Mouse (Mus musculus) limb, embryonic 15.5 days (tissue): ENCODE results near the gene Lmo7. TPM values are rescaled to one million over a fixed set of nuclear protein-coding genes. Genes with fewer than 3 reads are reported as not detected.

Source experiments
- ATAC-seq: fragments of 200-750 bp; cut with Nextera tagmentation; 2 replicates; pipeline ENCODE4 v1.8.0; 2017; ENCODE audit warnings: low read depth, moderate TSS enrichment; ENCODE audit not compliant: insufficient number of reproducible peaks, low FRiP score, low TSS enrichment
- H3K27ac ChIP-seq: fragments of 300-500 bp; sonication (generic); 2 replicates; pipeline ENCODE4 v1.5.1; 2015; ENCODE audit warnings: moderate library complexity, mild to moderate bottlenecking, inconsistent platforms
- H3K27me3 ChIP-seq: fragments of 300-500 bp; sonication (generic); 2 replicates; pipeline ENCODE4 v1.6.1; 2015; ENCODE audit warnings: inconsistent platforms
- H3K36me3 ChIP-seq: fragments of 300-500 bp; sonication (generic); 2 replicates; pipeline ENCODE4 v1.6.1; 2015; ENCODE audit warnings: inconsistent platforms
- H3K4me1 ChIP-seq: fragments of 300-500 bp; sonication (generic); 2 replicates; pipeline ENCODE4 v1.6.1; 2015; ENCODE audit warnings: inconsistent platforms
- H3K4me2 ChIP-seq: fragments of 300-500 bp; sonication (generic); 2 replicates; pipeline ENCODE4 v1.6.1; 2015; ENCODE audit warnings: mild to moderate bottlenecking, inconsistent platforms
- H3K4me3 ChIP-seq: fragments of 300-500 bp; sonication (generic); 2 replicates; pipeline ENCODE4 v1.5.1; 2015; ENCODE audit warnings: mild to moderate bottlenecking, inconsistent platforms
- H3K9ac ChIP-seq: fragments of 300-500 bp; sonication (generic); 2 replicates; pipeline ENCODE4 v1.6.1; 2015; ENCODE audit warnings: inconsistent platforms
- H3K9me3 ChIP-seq: fragments of 300-500 bp; sonication (generic); 2 replicates; pipeline ENCODE4 v1.6.1; 2016; ENCODE audit warnings: inconsistent platforms
- WGBS: fragments of 180-500 bp; shearing (Covaris S2); methylation state at CpG from one replicate; pipeline ENCODE4 v1.1.7; 2015; 5-methylcytosine and 5-hydroxymethylcytosine counted together
- polyA plus RNA-seq: library from polyadenylated mRNA; unstranded; fragments of >200 nt; fragmentation: Nextera tagmentation; extraction: Ambion mirVana; gene quantifications from 2 replicates; pipeline ENCODE4 v1.2.1, GENCODE M21; 2015

Gene Lmo7
- polyA plus RNA-seq, 1 experiment from 2014 or later, result 35.4 TPM

- H3K27me3 ChIP-seq, result no peaks in the 10 kb centered on the region
- ATAC-seq, result no peak
- no peaks in the 10 kb centered on the region for H3K36me3 ChIP-seq
- no peak overlapping the region for H3K9ac ChIP-seq
- no peak overlapping the region for H3K27ac ChIP-seq
- no peaks in the 10 kb centered on the region for H3K9me3 ChIP-seq
- H3K4me2 ChIP-seq, result no peak overlapping the region
- 71% methylated on average over 1 of the region's 1 CpGs for WGBS
- H3K4me1 ChIP-seq, result no peaks in the 10 kb centered on the region
- no peak overlapping the region for H3K4me3 ChIP-seq
These were observed 243.0 kb downstream of the Lmo7 start for GRCm38 (mm10) chr14:101972764-101973163.

- WGBS, result 56% methylated on average over 6 of the region's 6 CpGs
- no peaks in the 10 kb centered on the region for H3K9me3 ChIP-seq
- H3K4me3 ChIP-seq, result no peak overlapping the region
- no peak overlapping the region for H3K4me2 ChIP-seq
- H3K4me1 ChIP-seq, result no peaks in the 10 kb centered on the region
- no peak overlapping the region for H3K9ac ChIP-seq
- no peaks in the 10 kb centered on the region for H3K36me3 ChIP-seq
- ATAC-seq, result no peak
- no peaks in the 10 kb centered on the region for H3K27me3 ChIP-seq
- no peak overlapping the region for H3K27ac ChIP-seq
These were observed 243.4 kb downstream of the Lmo7 start for GRCm38 (mm10) chr14:101973171-101973570.

GRCm38 (mm10) chr14:101976021-101976685 lies 246.4 kb downstream of the Lmo7 start:
- Histone ChIP-seq H3K4me1 (no peaks in the 10 kb centered on the region), H3K27me3 (no peaks in the 10 kb centered on the region), H3K4me3 (no peak overlapping the region), H3K36me3 (no peaks in the 10 kb centered on the region), H3K9me3 (no peaks in the 10 kb centered on the region), H3K4me2 (no peak overlapping the region), H3K9ac (no peak overlapping the region), H3K27ac (no peak overlapping the region)
- 63% methylated on average over 11 of the region's 11 CpGs for WGBS
- ATAC-seq, result no peak

Other genes starting within 250 kb of the Lmo7 start
- 11.5 and 12.5 TPM in 2 replicates for gene Tbc1d4, start 120.8 kb upstream of the Lmo7 start, polyA plus RNA-seq
- gene Commd6, start 89.3 kb upstream of the Lmo7 start, polyA plus RNA-seq, result 87.8 and 89.9 TPM in 2 replicates
- 109 and 112 TPM in 2 replicates for gene Uchl3, start 76.0 kb upstream of the Lmo7 start, polyA plus RNA-seq
- 4.7 and 6.2 TPM in 2 replicates for gene Gm9922, start 143 bp upstream of the Lmo7 start, polyA plus RNA-seq